Mouse (Mus musculus): ENCODE data around the gene Rfx6. TPM values are rescaled to one million over a fixed set of nuclear protein-coding genes. Genes with fewer than 3 reads are reported as not detected.

Gene Rfx6
- 2.7 TPM for polyA plus RNA-seq (2014; fragmentation: Illumina TruSeq; extraction: RNeasy Lipid Tissue Mini Kit (QIAGEN cat#74804); ENCODE audit: low read depth, low replicate concordance)

DNA sequence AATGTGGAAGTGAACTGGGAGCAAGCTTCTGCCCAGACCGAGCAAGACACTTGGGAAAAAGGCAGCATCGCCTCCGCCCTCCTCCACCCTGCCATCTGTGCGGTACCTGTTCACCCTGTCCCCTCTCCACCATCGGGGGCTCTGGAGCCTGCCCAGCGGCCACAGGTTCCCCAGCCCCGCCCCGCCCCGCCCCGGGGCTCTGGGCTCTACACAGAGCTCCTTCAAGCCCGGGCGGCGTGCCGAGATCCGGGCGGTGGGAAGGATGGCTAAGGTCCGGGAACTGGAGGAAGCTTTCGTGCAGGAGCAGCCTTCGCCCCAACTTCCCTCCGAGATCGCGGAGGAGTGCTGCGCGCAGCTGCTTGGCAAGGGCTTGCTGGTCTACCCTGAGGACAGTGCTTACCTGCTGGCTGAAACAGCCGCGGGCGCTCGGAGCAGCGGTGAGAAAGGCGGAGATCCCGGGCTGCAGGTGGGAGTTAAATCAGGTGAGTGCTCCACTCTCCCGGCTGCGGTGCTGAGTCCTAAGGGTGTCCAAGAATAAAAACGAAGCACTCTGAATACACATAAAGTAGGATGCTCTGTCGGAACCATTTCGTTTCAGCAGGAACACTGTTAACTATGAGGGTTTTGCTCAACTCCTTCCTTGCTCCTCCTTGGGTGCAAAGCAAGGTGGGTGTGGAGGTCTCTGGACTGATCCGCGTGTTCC lies at the start of gene Rfx6:
Gene Rfx6 (plus strand): TSS at position 209 of the 703 bp plus-strand sequence.

DNA sequence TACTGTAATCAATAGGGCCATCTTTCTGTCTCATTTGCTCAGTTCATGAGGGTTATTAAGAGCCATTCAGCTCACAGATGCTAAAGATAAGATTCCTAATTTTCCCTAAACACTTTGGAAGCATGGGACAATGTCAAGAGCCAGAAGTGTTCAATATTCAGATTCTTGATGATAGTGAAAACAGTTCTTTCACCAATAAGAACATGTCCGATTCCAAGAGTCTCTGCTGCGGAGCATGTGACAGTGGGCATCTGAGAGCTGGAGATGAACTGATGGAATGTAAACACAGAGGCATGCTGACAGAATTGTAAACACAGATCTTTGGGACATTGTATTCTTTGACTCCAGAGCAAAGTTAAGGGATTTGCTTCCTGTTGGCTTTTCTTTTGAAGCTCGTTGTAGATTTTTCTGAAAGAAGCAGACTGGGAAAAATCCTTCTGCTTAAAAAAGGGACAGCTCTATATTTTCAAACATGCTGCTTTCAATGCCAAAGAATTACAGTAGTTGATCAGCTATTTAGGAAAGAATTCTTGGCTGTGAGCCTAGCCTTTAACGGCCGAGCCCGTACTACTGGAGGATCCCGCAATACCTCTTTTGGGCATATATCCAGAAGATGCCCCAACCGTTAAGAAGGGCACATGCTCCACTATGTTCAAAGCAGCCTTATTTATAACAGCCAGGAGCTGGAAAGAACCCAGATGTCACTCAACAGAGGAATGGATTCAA lies 46.0 kb upstream of the Rfx6 start, which contains the start of gene Gprc6a:
Gene Gprc6a (minus strand): TSS at position 51 of the 726 bp plus-strand sequence.

Other genes starting within 250 kb of the Rfx6 start
- gene Gm49339, start 197.1 kb upstream of the Rfx6 start, polyA plus RNA-seq (2014; fragmentation: Illumina TruSeq; extraction: RNeasy Lipid Tissue Mini Kit (QIAGEN cat#74804); ENCODE audit: low read depth, low replicate concordance) = not detected
- gene Lilr4b, start 197.1 kb upstream of the Rfx6 start, polyA plus RNA-seq (2014; fragmentation: Illumina TruSeq; extraction: RNeasy Lipid Tissue Mini Kit (QIAGEN cat#74804); ENCODE audit: low read depth, low replicate concordance) = 1.8 TPM
- 3.9 TPM for gene Lilrb4a, start 186.8 kb upstream of the Rfx6 start, polyA plus RNA-seq (2014; fragmentation: Illumina TruSeq; extraction: RNeasy Lipid Tissue Mini Kit (QIAGEN cat#74804); ENCODE audit: low read depth, low replicate concordance)
- not detected for gene Fam162b, start 87.2 kb upstream of the Rfx6 start, polyA plus RNA-seq (2014; fragmentation: Illumina TruSeq; extraction: RNeasy Lipid Tissue Mini Kit (QIAGEN cat#74804); ENCODE audit: low read depth, low replicate concordance)
- gene Gprc6a, start 46.3 kb upstream of the Rfx6 start, polyA plus RNA-seq (2014; fragmentation: Illumina TruSeq; extraction: RNeasy Lipid Tissue Mini Kit (QIAGEN cat#74804); ENCODE audit: low read depth, low replicate concordance) = not detected